Mouse (Mus musculus) splenic B cell, adult 2 months (primary cell): ENCODE data around the gene Mrpl48.

Experiments used
- DNase-seq: peaks from one replicate; pipeline ENCODE4 v3.0.0-alpha.2; 2011; ENCODE audit warnings: low read depth, low spot score
- H3K27me3 ChIP-seq: 2 replicates; pipeline ENCODE4 v1.6.1; 2012; ENCODE audit warnings: mild to moderate bottlenecking, low read length, moderate library complexity, mixed read lengths; ENCODE audit not compliant: control insufficient read depth, poor library complexity, insufficient read depth, severe bottlenecking
- H3K36me3 ChIP-seq: 2 replicates; pipeline ENCODE4 v1.6.1; 2012; ENCODE audit warnings: mild to moderate bottlenecking, low read length, moderate library complexity, mixed read lengths; ENCODE audit not compliant: control insufficient read depth, poor library complexity, insufficient read depth, severe bottlenecking

Gene Mrpl48

DNA sequence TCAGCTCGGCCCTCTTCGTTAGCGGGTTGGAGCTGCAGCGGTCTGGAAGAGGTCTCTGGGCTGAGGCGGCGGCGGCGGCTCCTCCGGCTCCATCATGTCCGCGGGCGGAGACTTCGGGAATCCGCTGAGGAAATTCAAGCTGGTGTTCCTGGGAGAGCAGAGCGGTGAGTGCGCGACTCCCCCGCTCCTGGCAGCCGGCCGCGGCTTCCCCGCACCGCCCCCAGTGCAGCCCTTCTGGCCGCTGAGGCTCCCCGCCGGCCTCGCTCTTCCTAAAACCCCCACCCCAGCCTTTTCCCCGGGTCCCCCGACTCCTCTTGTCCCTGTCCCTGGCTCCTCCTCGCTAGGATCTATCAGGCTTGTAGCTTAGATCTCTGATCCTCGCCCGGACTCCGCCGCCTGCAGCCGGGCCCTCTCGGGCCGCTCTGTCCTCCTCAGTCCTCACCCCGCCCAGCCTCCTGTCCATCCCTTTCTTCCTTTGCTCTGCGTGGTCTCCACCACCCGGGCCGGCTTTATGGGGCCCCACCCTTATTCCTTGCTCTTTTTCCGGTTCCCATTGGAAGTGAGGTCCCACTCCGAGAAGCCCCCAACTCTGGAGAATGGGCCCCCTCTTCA, at the start of gene Mrpl48:
Gene Mrpl48, minus strand, starts transcription at position 172 of the 612 bp plus-strand sequence.
- DNase-seq = no peak
- H3K36me3 ChIP-seq = no peaks in the 10 kb centered on the region
- no peaks in the 10 kb centered on the region for H3K27me3 ChIP-seq

DNA sequence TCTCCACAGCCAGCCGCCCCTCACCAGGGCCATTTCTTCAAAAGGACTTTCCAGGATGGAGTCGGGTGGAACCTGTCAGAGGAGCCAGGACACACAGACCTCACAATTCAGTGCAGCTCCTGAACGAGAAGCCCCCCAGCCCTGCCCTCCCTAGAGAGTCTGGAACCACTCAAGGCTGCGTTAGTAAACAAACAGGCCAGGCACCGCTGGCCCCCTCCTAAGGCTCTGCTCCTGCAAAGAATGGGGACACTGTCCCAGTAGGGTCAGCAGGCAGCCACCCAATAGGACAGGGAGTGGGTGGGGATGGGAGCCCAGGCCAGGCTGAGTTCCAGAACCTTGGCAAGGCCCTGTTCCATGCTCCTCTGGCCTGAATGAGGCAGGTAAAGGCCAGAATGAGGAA, 48.6 kb upstream of the Mrpl48 start:
- no peaks in the 10 kb centered on the region for H3K27me3 ChIP-seq
- DNase-seq = no peak
- no peaks in the 10 kb centered on the region for H3K36me3 ChIP-seq

DNA sequence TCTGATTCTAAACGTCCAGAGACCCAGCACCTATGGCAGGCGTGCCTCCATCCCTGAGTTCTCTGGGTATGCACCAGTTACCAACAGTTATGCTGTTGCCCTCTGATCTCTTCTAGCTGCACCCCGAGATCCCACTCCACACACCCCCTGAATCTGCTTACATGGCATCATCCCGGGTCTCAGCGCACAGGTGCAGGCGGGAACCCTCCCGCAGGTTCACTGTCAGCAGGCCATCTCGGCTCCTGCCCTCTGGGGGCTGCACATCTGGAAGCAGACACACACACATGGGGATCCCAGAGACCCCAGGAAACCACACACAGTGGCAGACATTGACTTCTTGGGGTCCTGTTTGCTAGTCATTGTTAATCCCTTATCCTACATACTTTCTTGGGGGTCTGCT, 46.3 kb upstream of the Mrpl48 start:
- DNase-seq = no peak
- Histone ChIP-seq H3K27me3 (no peaks in the 10 kb centered on the region), H3K36me3 (no peaks in the 10 kb centered on the region)

DNA sequence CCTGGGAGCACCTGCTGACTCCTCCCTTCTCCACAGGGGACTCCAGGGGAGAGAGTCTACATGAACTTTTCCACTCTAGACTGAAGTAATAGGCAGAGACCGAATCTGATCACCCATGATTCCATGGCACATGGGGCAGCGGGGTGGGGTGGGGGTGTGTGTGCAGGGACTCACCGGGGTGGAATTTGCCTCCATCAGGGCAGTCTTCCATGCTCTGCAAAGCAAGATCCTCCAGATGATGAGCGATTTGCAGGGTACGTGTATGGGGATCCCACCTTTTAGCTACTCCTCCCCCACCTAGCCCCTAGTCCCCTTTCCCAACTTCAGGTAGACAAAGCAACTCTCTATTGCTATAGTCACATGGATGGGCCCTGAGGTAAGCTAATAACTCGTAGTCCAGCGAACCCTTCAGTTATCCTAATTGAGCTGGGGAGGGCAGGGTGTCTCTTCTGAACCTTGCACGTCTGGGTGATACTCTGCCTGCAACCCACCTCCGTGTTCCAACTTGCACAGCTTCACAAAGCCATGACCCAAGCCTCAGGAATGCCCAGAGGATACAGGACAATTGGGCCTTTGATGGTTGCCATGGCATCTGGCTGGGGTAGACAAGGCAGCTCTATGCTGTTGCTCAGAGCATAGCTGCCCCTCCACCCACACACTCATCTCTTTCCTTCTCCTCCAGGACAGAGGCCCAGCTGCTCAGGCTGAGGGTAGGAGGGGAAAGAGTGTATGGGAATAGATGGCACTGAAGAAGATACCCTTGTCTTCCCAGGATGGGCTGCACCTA, 45.6 kb upstream of the Mrpl48 start:
- DNase-seq = no peak
- no peaks in the 10 kb centered on the region for H3K36me3 ChIP-seq
- no peaks in the 10 kb centered on the region for H3K27me3 ChIP-seq

DNA sequence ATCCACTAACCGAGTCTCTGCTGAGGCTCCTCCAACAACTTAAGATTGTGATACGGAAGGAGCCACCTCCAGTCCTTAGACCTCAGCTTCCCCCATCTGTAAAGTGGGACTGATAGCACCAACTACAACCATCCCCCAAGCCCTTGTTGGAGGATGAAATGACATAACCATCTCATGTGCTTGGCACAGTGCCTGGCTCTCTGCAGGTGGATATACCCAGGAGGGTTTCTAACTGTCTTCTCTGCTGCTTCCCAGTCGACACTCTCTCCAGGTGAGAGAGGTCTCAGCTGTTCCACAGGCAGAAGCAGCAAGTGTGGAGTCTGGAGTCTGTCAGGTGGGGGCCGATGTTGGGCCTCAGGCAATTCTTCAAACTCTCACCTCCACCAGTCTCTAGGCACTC, 42.9 kb upstream of the Mrpl48 start:
- DNase-seq = no peak

DNA sequence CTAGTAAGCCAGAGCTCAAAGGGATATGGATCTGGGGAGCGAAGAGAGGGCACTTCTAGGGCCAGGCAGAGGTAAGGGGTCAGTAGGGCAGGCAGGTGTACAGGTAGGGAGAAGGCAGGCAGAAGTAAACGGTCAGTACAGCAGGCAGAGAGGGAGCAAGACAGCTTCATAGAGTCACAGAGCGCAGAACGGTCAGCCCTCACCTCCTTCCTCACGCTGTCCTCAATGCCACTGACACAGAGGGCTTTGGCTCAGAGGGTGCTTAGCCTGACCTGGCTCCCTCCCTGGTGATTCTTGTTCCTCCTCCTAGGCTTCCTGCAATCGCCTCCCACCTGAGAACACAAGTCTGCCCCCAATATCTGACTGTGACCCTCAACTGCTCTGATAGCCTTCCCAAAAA, 42.3 kb upstream of the Mrpl48 start:
- Histone ChIP-seq H3K27me3 (no peaks in the 10 kb centered on the region), H3K36me3 (no peaks in the 10 kb centered on the region)
- no peak for DNase-seq

More for the DNA sequence above, 42.9 kb upstream of the Mrpl48 start:
- Histone ChIP-seq H3K27me3 (no peaks in the 10 kb centered on the region), H3K36me3 (no peaks in the 10 kb centered on the region)

DNA sequence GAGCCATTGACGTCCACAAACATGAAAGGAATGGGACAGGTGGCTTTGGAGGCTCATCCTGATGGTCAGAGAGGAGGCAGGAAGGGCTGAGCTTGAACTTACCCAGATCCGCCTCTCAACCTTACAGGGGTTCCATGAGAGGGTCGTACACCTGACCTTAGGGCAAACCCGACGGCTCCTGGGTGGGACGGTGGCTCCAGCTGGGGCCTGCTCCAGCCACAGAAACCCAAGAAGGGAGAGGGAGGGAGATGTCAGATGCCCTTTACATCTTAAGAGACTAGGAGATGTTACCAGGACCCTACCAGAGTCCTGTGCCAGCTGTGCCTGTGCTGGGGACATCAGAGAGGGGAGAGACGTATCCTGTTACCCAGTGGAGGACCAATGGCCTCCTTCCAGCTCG, 41.7 kb upstream of the Mrpl48 start:
- H3K36me3 ChIP-seq = no peaks in the 10 kb centered on the region
- no peak for DNase-seq
- no peaks in the 10 kb centered on the region for H3K27me3 ChIP-seq

DNA sequence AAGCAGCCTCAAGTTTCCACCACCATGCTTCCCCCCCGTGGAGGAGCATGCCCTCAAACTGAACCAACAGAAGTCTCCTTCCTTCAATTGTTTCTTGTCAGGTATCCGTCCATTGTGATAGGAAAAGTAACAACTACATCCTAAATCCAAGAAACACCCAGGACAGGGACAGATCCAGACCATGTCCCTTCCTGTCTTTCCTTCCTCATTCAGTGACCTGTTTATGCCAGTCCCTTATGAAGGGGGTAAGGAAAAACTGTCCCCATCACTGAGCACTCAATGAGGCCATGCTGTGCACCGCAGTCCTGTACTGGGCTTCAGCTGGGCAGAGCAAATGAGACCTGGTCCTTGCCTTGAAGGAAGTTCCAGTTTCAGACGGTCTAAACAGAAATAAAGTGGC, 41.0 kb upstream of the Mrpl48 start:
- DNase-seq = no peak
- H3K27me3 ChIP-seq = no peaks in the 10 kb centered on the region
- H3K36me3 ChIP-seq = no peaks in the 10 kb centered on the region

DNA sequence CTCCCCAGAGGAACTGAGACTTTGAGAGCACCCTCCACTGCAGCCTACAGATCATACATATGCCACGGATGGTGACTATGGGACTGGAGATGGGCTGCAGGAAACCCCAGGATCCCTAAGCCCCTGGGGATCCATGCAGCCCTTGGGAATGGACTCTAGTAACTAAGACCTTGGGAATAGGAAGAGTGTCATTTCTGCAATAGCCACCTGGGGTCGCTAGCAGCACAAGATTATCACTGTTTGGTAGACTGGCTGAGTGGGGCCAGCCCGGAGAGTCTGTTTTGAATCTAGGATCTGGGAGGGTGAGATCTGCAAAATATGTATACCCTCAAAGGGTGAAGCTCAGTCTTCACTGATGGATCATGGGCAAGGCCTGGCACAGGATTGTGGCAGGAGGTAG, 37.0 kb upstream of the Mrpl48 start:
- Histone ChIP-seq H3K36me3 (0 out of 2 replicates have a peak, but pooled peaks cover 2% of the 10 kb centered on the region), H3K27me3 (no peaks in the 10 kb centered on the region)
- peak; percentile 59 for DNase-seq

DNA sequence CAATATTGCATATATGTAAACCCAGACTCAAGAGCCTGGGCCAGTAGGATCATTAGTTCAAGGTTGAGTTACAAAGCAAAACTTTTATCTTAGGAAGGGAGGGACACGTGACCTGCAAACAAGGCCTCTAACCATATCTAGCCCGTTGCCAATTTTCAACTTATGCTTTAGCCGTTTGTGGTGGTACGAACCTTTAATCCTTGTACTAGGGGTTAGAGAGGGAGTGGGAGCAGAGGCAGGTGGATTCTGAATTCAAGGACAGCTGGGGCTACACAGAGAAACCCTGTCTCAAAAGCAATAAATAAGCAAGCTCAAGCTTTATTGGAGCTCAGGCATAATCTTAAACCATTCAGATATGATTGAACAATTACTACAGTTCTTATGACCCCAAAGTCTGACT, 34.3 kb upstream of the Mrpl48 start:
- 0 out of 2 replicates have a peak, but pooled peaks cover 3% of the 10 kb centered on the region for H3K36me3 ChIP-seq
- no peaks in the 10 kb centered on the region for H3K27me3 ChIP-seq
- no peak for DNase-seq

DNA sequence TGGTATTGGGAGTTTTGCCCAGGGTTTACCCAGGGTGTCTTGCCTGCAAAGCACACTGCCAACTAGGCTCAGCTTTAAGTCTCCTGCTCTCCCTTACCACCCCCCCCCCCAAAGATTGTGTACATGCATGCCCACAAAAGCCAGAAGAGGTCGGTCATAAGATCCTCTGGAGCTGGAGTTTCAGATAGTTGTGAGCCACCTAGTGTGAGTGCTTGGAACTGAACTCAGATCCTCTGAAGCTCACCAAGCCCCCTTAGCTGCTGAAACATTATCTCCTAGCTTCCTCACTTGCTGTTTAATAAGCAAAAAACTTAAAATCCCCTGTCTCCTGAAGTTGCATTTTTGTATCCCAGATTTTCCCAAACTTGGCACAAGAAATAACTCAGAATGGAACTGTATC, 29.6 kb upstream of the Mrpl48 start:
- peak; percentile 69 for DNase-seq

DNA sequence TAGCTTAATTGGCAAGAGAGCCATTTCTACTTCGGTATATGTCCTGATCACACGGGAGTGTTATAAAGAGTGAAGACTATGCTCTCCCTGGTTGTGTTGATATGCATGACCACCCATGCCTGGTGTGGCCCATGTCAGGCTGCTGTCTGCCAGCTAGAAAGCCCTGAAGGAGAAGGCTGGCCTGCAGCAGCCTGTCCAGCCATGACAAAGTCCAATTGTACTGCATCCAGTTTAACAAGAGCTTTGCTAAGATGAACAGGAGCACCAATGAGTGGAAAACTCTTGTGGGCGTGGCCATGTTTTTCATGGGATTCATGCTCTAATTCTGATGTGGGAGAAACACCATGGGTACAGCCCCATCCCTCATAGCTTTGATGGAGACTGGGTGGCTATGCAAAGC, 16.4 kb upstream of the Mrpl48 start:
- DNase-seq = no peak
- Histone ChIP-seq H3K27me3 (no peaks in the 10 kb centered on the region), H3K36me3 (peaks cover 2% of the 10 kb centered on the region; the same call in 1 of the 2 replicates)

More for the DNA sequence above, 29.6 kb upstream of the Mrpl48 start:
- Histone ChIP-seq H3K36me3 (peaks cover 6% of the 10 kb centered on the region), H3K27me3 (no peaks in the 10 kb centered on the region)

DNA sequence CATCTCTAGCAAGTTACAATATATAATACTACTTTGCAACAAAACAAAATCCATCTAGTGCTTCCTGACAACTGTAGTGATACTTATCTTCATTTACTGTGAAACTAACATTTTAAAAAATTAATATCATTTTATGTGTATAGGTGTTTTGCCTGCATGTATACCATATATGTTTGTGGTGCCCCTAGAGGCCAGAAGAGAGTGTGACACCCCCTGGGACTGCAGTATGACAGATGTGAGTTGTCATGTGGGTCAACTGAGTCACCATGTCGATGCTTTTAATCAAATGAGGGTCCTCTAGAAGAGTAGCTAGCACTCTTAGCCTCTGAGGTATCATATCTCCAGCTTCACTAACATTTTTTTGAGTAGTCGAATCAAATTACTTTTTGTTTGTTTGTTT, 14.2 kb upstream of the Mrpl48 start:
- DNase-seq = peak; percentile 54

DNA sequence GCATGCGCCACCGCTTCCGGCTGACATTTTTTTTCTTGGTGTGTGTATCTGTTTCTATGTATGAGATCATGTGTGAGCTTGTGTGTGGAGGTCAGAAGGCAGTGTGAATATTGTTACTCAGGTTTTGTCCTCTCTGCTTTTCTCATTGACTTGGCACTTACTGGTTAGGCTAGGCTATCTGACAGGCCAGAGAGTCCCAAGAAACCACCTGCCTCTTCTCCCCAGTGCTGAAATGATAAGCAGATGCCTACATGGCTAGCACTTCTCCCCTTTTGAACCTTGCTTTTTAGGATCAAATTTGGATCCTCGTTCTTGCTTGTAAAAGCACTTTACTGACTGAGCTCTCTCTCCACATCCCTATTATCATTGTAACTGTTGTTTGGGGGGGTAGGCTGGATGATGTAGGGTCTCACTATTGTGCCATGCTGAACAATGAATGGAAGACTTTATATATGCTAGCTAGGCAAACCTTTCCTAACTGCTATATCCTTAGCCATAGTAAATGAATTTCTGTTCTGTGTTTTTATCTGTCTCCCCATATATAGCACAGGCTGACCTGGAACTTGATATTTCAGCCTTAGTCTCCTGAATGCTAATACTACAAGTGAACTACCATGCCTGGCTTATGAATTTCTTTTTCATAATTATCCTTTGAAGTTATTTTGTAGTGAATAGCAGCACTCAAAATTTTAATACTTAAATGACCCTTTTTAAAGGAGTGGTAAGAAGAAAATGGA, 8.2 kb upstream of the Mrpl48 start:
- Histone ChIP-seq H3K36me3 (no peaks in the 10 kb centered on the region), H3K27me3 (no peaks in the 10 kb centered on the region)
- no peak for DNase-seq

More for the DNA sequence above, 14.2 kb upstream of the Mrpl48 start:
- Histone ChIP-seq H3K36me3 (peaks cover 2% of the 10 kb centered on the region; the same call in 1 of the 2 replicates), H3K27me3 (no peaks in the 10 kb centered on the region)

DNA sequence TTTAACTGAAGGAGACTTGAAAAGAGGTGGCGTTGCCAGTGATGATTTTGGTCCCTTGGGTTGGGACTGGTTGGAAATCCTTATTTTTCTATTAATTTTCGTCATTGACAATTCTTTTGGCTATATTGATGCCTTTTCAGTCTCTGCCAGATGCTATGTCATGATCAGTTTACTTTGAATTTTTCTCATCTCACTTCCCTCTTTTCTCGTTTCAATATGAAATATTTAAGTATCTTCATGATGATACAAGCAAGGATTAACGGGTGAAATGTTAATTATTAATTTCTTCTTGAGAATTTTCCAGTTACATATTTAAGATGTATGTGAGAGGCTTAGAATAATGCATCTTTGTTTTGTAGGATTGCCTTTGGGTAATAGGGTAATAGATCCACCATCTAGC, 809 bp upstream of the Mrpl48 start:
- Histone ChIP-seq H3K36me3 (no peaks in the 10 kb centered on the region), H3K27me3 (no peaks in the 10 kb centered on the region)
- DNase-seq = no peak
